Mouse (Mus musculus) large intestine, adult 2 months (tissue): ENCODE measurements at regions not wholly inside any gene's neighbourhood (a gene's known extent, or its start where the extent isn't known, plus 50 kb on each side); places are given as distances from the start of the nearest gene placed in this dataset.
"Not testable (repeated sequence)": the region's sequence is repeated elsewhere in the genome, so short reads cannot be mapped to it uniquely, and the experiment has no call there.

Experiments
- DNase-seq: peaks from one replicate; pipeline ENCODE4 v3.0.0-alpha.2; 2012; ENCODE audit warnings: low read depth, low spot score
- WGBS: fragments of 180-500 bp; shearing (Covaris S2); methylation state at CpG from one replicate; pipeline ENCODE4 v1.1.7; 2018; 5-methylcytosine and 5-hydroxymethylcytosine counted together

- DNase-seq = not testable (repeated sequence)
These were observed 694.5 kb downstream of the Dad1 start for GRCm38 (mm10) chr14:53559386-53559920.

GRCm38 (mm10) chr14:53553771-53554170 is 700.1 kb downstream of the Dad1 start:
- no peak for DNase-seq

- DNase-seq = not testable (repeated sequence)
These were observed 706.5 kb downstream of the Dad1 start for GRCm38 (mm10) chr14:53547365-53547764.

- DNase-seq = no peak
These were observed 708.6 kb downstream of the Dad1 start for GRCm38 (mm10) chr14:53545351-53545750.

GRCm38 (mm10) chr14:53541640-53542039 is 712.3 kb downstream of the Dad1 start:
- WGBS = 54% methylated on average over 2 of the region's 2 CpGs
- DNase-seq = not testable (repeated sequence)

More at GRCm38 (mm10) chr14:53545351-53545750, 708.6 kb downstream of the Dad1 start:
- WGBS = 42% methylated on average over 5 of the region's 5 CpGs

GRCm38 (mm10) chr14:53537895-53538294 is 716.0 kb downstream of the Dad1 start:
- WGBS = 59% methylated on average over 7 of the region's 7 CpGs
- not testable (repeated sequence) for DNase-seq

- WGBS = no CpG with 5 or more reads among the region's 3 CpGs
- not testable (repeated sequence) for DNase-seq
These were observed 730.5 kb downstream of the Dad1 start for GRCm38 (mm10) chr14:53523430-53523829.

GRCm38 (mm10) chr14:53518954-53519353 is 735.0 kb downstream of the Dad1 start:
- DNase-seq = not testable (repeated sequence)
- WGBS = no CpG with 5 or more reads among the region's 1 CpGs

- not testable (repeated sequence) for DNase-seq
- WGBS = no CpG with 5 or more reads among the region's 10 CpGs
These were observed 737.2 kb downstream of the Dad1 start for GRCm38 (mm10) chr14:53516623-53517238.

GRCm38 (mm10) chr14:53505389-53505788 is 748.5 kb downstream of the Dad1 start:
- not testable (repeated sequence) for DNase-seq
- 13% methylated on average over 1 of the region's 2 CpGs for WGBS

- DNase-seq = not testable (repeated sequence)
- 80% methylated on average over 8 of the region's 9 CpGs for WGBS
These were observed 765.5 kb downstream of the Dad1 start for GRCm38 (mm10) chr14:53488383-53488782.

- 32% methylated on average over 5 of the region's 5 CpGs for WGBS
- not testable (repeated sequence) for DNase-seq
These were observed 766.3 kb downstream of the Dad1 start for GRCm38 (mm10) chr14:53487611-53488010.

GRCm38 (mm10) chr14:53474170-53474569 is 779.7 kb downstream of the Dad1 start:
- not testable (repeated sequence) for DNase-seq
- WGBS = 89% methylated on average over 7 of the region's 7 CpGs

- not testable (repeated sequence) for DNase-seq
These were observed 793.1 kb downstream of the Dad1 start for GRCm38 (mm10) chr14:53460790-53461189.

GRCm38 (mm10) chr14:53454001-53454400 is 799.9 kb downstream of the Dad1 start:
- WGBS = 92% methylated on average over 1 of the region's 1 CpGs
- no peak for DNase-seq

GRCm38 (mm10) chr14:53439643-53440042 is 814.3 kb downstream of the Dad1 start:
- DNase-seq = not testable (repeated sequence)

GRCm38 (mm10) chr14:53430130-53430529 is 823.8 kb downstream of the Dad1 start:
- 64% methylated on average over 2 of the region's 3 CpGs for WGBS
- DNase-seq = not testable (repeated sequence)

- WGBS = 93% methylated on average over 1 of the region's 1 CpGs
- not testable (repeated sequence) for DNase-seq
These were observed 825.5 kb downstream of the Dad1 start for GRCm38 (mm10) chr14:53428447-53428846.

- WGBS = 80% methylated on average over 10 of the region's 10 CpGs
- DNase-seq = not testable (repeated sequence)
These were observed 826.3 kb downstream of the Dad1 start for GRCm38 (mm10) chr14:53427636-53428035.

GRCm38 (mm10) chr14:53416955-53417354 is 836.9 kb downstream of the Dad1 start:
- 77% methylated on average over 2 of the region's 2 CpGs for WGBS

GRCm38 (mm10) chr14:53407500-53408227 is 846.2 kb downstream of the Dad1 start:
- 61% methylated on average over 2 of the region's 5 CpGs for WGBS
- not testable (repeated sequence) for DNase-seq

More at GRCm38 (mm10) chr14:53416955-53417354, 836.9 kb downstream of the Dad1 start:
- not testable (repeated sequence) for DNase-seq
